Mouse (Mus musculus): ENCODE measurements around the gene Nlrp1b.

Gene Nlrp1b

DNA sequence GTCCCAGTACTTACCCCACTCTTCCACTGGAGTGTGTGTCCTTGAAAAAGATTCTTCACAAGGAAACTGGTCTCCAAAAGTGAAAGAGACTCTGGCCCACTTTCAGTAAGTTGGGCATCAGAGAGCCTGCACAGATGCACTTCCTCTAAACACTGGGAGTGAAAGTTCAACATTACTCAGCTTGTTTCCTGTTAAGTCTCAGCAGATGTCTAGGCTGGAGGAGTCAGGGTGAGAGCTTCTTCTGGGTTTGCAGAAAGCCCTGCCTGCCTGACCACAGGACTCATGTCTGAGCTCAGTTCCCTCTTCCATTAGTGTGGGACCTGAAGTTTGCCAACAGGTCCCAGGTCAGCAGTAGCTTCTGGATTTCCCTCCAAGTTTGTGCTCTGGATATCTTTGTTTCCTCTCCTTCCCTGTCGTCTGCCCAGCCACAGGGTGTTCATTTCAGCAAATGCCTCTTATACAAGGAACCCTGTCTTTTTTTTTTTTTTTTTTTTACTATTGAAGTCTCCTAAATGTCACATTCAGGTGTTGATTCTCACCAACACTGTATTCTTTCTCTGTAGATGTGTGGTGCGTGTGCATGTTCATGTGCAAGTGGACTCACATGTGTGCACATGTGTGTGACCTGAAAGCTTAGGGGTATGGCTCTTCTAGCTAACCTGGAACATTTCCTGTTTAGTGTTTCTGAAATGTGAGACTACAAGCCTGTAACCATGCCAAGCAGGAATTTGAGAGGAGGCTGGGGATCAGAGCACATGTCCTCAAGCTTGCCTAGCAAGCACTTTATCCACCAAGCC is at the start of gene Nlrp1b:
Gene Nlrp1b (minus strand): TSS at position 50 of the 797 bp plus-strand sequence.
- peak; percentile 33 for DNase-seq (ENCODE audit: low read depth)

- DNase-seq (ENCODE audit: low read depth) = no peak
Observed at GRCm38 (mm10) chr11:71261036-71261435, 30.5 kb upstream of the Nlrp1b start.

GRCm38 (mm10) chr11:71251333-71251732 is 20.8 kb upstream of the Nlrp1b start:
- DNase-seq (ENCODE audit: low read depth) = no peak

GRCm38 (mm10) chr11:71224614-71225013 is 5.9 kb downstream of the Nlrp1b start:
- peak; percentile 14 for DNase-seq (ENCODE audit: low read depth)

DNA sequence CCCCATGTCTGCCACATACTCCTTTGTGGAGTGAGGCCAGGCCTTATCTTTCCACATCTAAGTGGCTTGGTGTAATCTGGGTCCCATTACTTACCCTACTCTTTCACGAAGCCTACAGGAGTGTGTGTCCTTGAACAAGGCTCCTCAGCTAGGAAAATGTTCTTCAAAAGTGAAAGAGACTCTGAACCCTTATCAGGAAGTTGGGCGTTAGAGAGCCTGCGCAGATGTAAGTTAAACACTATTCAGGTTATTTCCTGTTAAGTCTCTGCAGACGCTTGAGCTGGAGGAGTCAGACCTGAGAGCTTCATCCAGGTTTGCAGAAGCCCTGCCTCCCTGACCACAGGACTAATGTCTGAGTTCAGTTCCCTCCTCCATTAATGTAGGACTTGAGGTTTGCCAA is 27.8 kb downstream of the Nlrp1b start:
- peak; percentile 64 for DNase-seq (ENCODE audit: low read depth)

DNA sequence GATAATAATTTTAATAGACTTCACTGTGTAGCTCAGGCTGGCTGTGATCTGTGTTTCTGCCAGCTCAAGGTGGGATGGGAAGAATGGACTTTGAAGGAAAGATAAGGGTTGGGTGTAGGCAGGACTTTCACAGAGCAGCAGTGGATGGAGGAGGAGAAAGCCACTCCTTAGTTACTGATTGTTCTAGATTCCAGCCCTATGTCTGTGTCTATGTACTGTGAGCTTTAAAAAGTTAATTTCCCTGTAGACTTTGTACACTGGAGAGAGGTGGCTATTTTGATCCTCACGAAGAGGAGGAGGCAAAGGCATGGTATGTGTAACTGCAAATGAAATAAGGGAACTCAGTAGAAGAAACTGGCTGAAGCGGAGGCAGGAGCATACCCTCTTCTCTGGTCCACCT is 31.2 kb downstream of the Nlrp1b start:
- no peak for DNase-seq (ENCODE audit: low read depth)

DNA sequence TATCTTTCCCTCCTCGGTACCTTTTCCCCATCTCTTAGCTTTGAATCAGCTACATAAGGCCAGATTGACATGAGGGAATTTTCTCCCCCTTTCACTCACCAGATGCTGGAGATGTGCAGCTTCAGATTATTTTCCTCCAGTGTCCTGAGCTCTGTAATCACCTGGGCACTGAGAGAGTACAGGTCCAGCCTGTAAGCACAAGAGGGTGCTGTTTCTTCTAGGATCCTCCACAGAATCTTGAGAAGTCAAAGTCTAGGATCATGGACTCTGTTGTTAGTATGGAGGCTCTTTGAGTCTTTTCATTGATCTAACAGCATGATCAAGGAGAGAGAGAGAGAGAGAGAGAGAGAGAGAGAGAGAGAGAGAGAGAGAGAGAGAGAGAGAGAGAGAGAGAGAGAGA is 60.9 kb downstream of the Nlrp1b start:
- DNase-seq (ENCODE audit: low read depth) = no peak

DNA sequence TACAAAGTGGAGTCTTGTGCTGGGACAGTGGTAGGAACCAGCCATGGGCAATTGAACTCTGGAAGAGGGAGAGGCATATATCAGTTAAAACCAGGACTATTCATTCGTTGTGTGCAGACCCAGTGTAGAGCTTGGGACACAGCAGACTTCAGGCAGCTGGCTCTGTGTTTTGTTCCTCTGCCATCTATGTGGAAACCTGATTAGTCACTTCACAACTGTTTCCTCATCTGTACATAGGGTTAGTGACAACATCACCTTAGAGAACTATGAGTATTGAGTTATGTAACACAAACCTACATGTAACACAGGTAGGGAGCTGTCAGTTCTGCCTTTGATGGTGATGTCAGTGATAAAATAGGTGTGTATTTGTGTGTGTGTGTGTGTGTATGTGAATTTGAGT is 66.4 kb downstream of the Nlrp1b start:
- DNase-seq (ENCODE audit: low read depth) = no peak

- DNase-seq (ENCODE audit: low read depth) = no peak
Observed at GRCm38 (mm10) chr11:71159439-71160136, 70.9 kb downstream of the Nlrp1b start.

GRCm38 (mm10) chr11:71155272-71155671 is 75.3 kb downstream of the Nlrp1b start:
- no peak for DNase-seq (ENCODE audit: low read depth)

- peak; percentile 41 for DNase-seq (ENCODE audit: low read depth)
Observed at GRCm38 (mm10) chr11:71144661-71145060, 85.9 kb downstream of the Nlrp1b start, which contains the start of gene Nlrp1a. TSS of gene Nlrp1a (minus strand) at chr11:71144704.

DNA sequence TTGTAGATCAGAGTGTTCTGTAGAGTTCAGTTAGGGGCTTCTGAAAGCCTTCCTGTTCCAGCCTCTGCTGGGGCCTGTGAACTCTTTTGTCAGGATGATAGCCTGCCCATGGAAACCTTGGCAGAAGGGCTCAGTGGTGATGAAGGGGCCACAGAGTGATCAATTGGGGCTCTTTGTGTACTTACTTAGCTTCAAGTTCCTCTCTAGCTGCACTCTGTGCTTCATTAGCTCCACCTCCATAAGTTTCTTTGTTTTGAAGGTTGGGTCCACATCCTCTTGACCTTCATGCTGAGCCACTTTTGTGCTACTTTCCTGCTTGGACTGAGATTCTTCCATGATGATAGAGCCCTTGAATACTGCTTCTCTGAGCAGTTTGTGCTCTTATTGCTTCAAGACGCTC is 88.5 kb downstream of the Nlrp1b start:
- no peak for DNase-seq (ENCODE audit: low read depth)

DNA sequence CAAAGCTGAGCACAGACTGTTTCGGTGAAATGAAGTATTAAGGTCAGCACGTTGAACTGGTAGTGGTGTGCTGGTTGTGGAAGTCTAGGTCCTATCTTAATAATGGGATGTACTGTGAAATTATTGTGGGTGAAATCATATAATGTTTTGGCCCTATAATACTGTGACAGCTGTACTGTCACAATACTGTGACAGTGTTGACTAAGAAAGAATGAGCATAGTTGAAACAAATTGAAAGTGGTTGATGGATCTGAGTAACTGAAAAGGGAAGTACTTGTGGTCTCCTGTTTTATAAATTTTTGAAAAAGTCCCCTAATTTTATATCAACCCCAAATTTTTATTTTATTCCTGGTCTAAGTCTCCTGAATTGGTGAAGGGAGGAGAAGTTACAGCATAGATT is 123.4 kb downstream of the Nlrp1b start:
- no peak for DNase-seq (ENCODE audit: low read depth)

DNA sequence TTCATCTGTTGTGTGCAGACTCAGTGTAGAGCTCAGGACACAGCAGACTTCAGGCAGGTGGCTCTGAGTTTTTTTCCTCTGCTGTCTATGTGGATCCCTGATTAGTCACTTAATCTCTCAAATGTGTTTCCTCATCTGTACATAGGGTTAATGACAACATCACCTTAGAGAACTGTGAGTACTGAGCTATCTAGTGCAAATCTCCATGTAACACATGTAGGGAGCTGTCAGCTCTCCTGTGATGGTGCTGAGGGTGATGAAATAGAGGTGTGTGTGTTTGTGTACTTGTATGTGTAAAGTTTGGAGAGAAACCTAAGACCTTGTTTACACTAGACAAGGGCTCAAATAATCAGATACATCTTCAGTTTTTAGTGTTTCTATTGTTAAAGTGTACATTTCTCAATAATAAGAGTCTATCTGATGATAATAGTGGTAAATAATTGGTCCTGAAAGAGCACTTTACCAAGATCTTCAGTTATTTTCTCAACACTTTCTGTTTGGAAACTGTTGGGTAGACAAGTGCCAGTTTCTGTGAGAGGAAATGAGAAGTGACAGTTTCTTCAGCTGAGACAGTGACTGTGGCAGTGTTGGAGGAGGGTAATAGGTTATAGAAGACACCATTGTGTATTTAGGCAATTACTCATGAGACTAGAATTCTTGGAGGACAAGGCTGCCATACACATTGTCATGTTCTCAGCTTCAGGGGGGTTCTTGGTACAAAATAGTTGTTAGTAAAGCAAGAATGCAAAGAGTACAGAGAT is 124.1 kb downstream of the Nlrp1b start:
- DNase-seq (ENCODE audit: low read depth) = no peak

- DNase-seq (ENCODE audit: low read depth) = no peak
Observed at GRCm38 (mm10) chr11:71103931-71104330, 126.6 kb downstream of the Nlrp1b start.
